Mouse (Mus musculus) limb, embryonic 14.5 days (tissue): ENCODE results near the gene Rerg. TPM values are rescaled to one million over a fixed set of nuclear protein-coding genes. Genes with fewer than 3 reads are reported as not detected.
"Not testable (repeated sequence)": the region's sequence is repeated elsewhere in the genome, so short reads cannot be mapped to it uniquely, and the experiment has no call there.

ENCODE experiments used
- ATAC-seq: fragments of 200-750 bp; cut with Nextera tagmentation; 2 replicates; pipeline ENCODE4 v1.8.0; 2017; ENCODE audit warnings: low read depth, moderate number of reproducible peaks, moderate TSS enrichment; ENCODE audit not compliant: low FRiP score
- DNase-seq: peaks from one replicate; pipeline ENCODE4 v3.0.0-alpha.2; 2015; ENCODE audit warnings: low spot score
- H3K27ac ChIP-seq: fragments of 300-500 bp; sonication (generic); replicated peaks from 2 replicates; pipeline ENCODE4 v1.5.1; 2014; ENCODE audit warnings: low read depth, mild to moderate bottlenecking, low read length, moderate library complexity, mixed read lengths
- H3K27me3 ChIP-seq: fragments of 300-500 bp; sonication (generic); 2 replicates; pipeline ENCODE4 v1.6.1; 2014; ENCODE audit warnings: low read length, mixed read lengths; ENCODE audit not compliant: control insufficient read depth, insufficient read depth
- H3K36me3 ChIP-seq: fragments of 300-500 bp; sonication (generic); 2 replicates; pipeline ENCODE4 v1.6.1; 2014; ENCODE audit warnings: mild to moderate bottlenecking, low read length, moderate library complexity, mixed read lengths; ENCODE audit not compliant: control insufficient read depth, insufficient read depth
- H3K4me1 ChIP-seq: fragments of 300-500 bp; sonication (generic); 2 replicates; pipeline ENCODE4 v1.6.1; 2014; ENCODE audit warnings: antibody characterized with exemption, low read length, mixed read lengths; ENCODE audit not compliant: control insufficient read depth, insufficient read depth
- H3K4me2 ChIP-seq: fragments of 300-500 bp; sonication (generic); replicated peaks from 2 replicates; pipeline ENCODE4 v1.6.1; 2014; ENCODE audit warnings: low read depth, mild to moderate bottlenecking, low read length, moderate library complexity; ENCODE audit not compliant: severe bottlenecking
- H3K4me3 ChIP-seq: fragments of 300-500 bp; sonication (generic); replicated peaks from 2 replicates; pipeline ENCODE4 v1.5.1; 2014; ENCODE audit warnings: low read length
- H3K9ac ChIP-seq: fragments of 300-500 bp; sonication (generic); 2 replicates; pipeline ENCODE4 v1.6.1; 2014; ENCODE audit warnings: mild to moderate bottlenecking, low read depth, low read length, moderate library complexity; ENCODE audit not compliant: severe bottlenecking
- H3K9me3 ChIP-seq: fragments of 300-500 bp; sonication (generic); 2 replicates; pipeline ENCODE4 v1.6.1; 2016; ENCODE audit warnings: low read length; ENCODE audit not compliant: control insufficient read depth
- POLR2A ChIP-seq: fragments of 200-500 bp; IDR thresholded peaks from 2 replicates; pipeline ENCODE4 v1.8.0; 2012; ENCODE audit warnings: inconsistent platforms, mild to moderate bottlenecking, moderate library complexity, borderline replicate concordance; ENCODE audit not compliant: insufficient read depth, insufficient read length; ENCODE audit errors: extremely low read depth
- WGBS: fragments of 180-500 bp; shearing (Covaris S2); extraction: QIAGEN DNeasy Blood & Tissue Kit; methylation state at CpG from one replicate; pipeline ENCODE4 v1.1.7; 2014; 5-methylcytosine and 5-hydroxymethylcytosine counted together
- polyA plus RNA-seq, 2 experiments: library from polyadenylated mRNA; depleted of rRNA in 1 of 2; stranded (reverse) in 1 of 2; unstranded in 1 of 2; fragments of >200 nt; fragmentation: Nextera tagmentation in 1 of 2; extraction: Ambion mirVana in 1 of 2; gene quantifications; 2 replicates each; pipeline versions ENCODE4 v1.2.1 to v1.2.3; 2012 to 2014

Rerg gene
- polyA plus RNA-seq, 2 experiments, result 22.1 to 33.6 TPM

GRCm38 (mm10) chr6:137053464-137053863 lies 116.8 kb downstream of the Rerg start:
- Histone ChIP-seq H3K4me1 (peaks cover 2% of the 10 kb centered on the region; the same call in 1 of the 2 replicates), H3K4me2 (no peak overlapping the region), H3K9ac (no peak overlapping the region), H3K27me3 (no peaks in the 10 kb centered on the region), H3K36me3 (no peaks in the 10 kb centered on the region), H3K27ac (no peak overlapping the region), H3K4me3 (no peak overlapping the region), H3K9me3 (0 out of 2 replicates have a peak, but pooled peaks cover 6% of the 10 kb centered on the region)
- DNase-seq (no peak), ATAC-seq (no peak)
- TF ChIP-seq POLR2A, result no peak
- 77% methylated on average over 5 of the region's 5 CpGs for whole genome bisulfite sequencing

GRCm38 (mm10) chr6:137053006-137053405 lies 117.3 kb downstream of the Rerg start:
- Histone ChIP-seq H3K27me3 (no peaks in the 10 kb centered on the region), H3K4me2 (no peak overlapping the region), H3K36me3 (no peaks in the 10 kb centered on the region), H3K9me3 (0 out of 2 replicates have a peak, but pooled peaks cover 6% of the 10 kb centered on the region), H3K27ac (no peak overlapping the region), H3K9ac (no peak overlapping the region), H3K4me1 (peaks cover 2% of the 10 kb centered on the region; the same call in 1 of the 2 replicates), H3K4me3 (no peak overlapping the region)
- ATAC-seq (no peak), DNase-seq (no peak)
- WGBS, result 93% methylated on average over 9 of the region's 9 CpGs
- TF ChIP-seq POLR2A, result no peak

- Histone ChIP-seq H3K9me3 (0 out of 2 replicates have a peak, but pooled peaks cover 6% of the 10 kb centered on the region), H3K4me2 (no peak overlapping the region), H3K27me3 (no peaks in the 10 kb centered on the region), H3K9ac (no peak overlapping the region), H3K4me3 (no peak overlapping the region), H3K4me1 (no peaks in the 10 kb centered on the region), H3K36me3 (no peaks in the 10 kb centered on the region), H3K27ac (no peak overlapping the region)
- 88% methylated on average over 11 of the region's 11 CpGs for WGBS
- DNase-seq (no peak), ATAC-seq (no peak)
- no peak for TF ChIP-seq POLR2A
These were observed 123.3 kb downstream of the Rerg start for GRCm38 (mm10) chr6:137047036-137047435.

- TF ChIP-seq POLR2A, result no peak
- Histone ChIP-seq H3K9ac (no peak overlapping the region), H3K27ac (no peak overlapping the region), H3K9me3 (0 out of 2 replicates have a peak, but pooled peaks cover 6% of the 10 kb centered on the region), H3K4me3 (no peak overlapping the region), H3K27me3 (no peaks in the 10 kb centered on the region), H3K4me1 (no peaks in the 10 kb centered on the region), H3K36me3 (no peaks in the 10 kb centered on the region), H3K4me2 (no peak overlapping the region)
- DNase-seq (no peak), ATAC-seq (no peak)
- 72% methylated on average over 9 of the region's 9 CpGs for WGBS
These were observed 125.2 kb downstream of the Rerg start for GRCm38 (mm10) chr6:137045011-137045504.

GRCm38 (mm10) chr6:137035611-137036395 lies 134.5 kb downstream of the Rerg start:
- not testable (repeated sequence) for ATAC-seq, H3K9me3 ChIP-seq, H3K9ac ChIP-seq, H3K27ac ChIP-seq, DNase-seq, H3K4me3 ChIP-seq, H3K4me1 ChIP-seq, H3K27me3 ChIP-seq, H3K4me2 ChIP-seq, H3K36me3 ChIP-seq
- 87% methylated on average over 8 of the region's 8 CpGs for WGBS
